Mouse (Mus musculus): ENCODE data around the gene Slc6a6.

- TF ChIP-seq MXI1 (IDR thresholded peaks at IDR 0.05; ENCODE audit: low read depth, low read length) (no peak), MEF2A (IDR thresholded peaks at IDR 0.05; ENCODE audit: borderline replicate concordance, low read depth, low read length) (no peak), CTCF (conservative IDR thresholded peaks at IDR 0.05 in 1 of 2, IDR thresholded peaks at IDR 0.05 in 1 of 2; ENCODE audit: low read depth in 2 of 2, low read length in 2 of 2) (no peak), NRF1 (IDR thresholded peaks at IDR 0.05; ENCODE audit: low read depth, low read length) (no peak), POLR2A (IDR thresholded peaks at IDR 0.05; ENCODE audit: low read depth, low read length) (no peak), EP300 (IDR thresholded peaks at IDR 0.05; ENCODE audit: low read length) (no peak), ZKSCAN1 (IDR thresholded peaks at IDR 0.05; ENCODE audit: borderline replicate concordance, low read depth, low read length) (no peak), POLR2AphosphoS2 (IDR thresholded peaks at IDR 0.05; ENCODE audit: low read depth, low read length) (no peak), MYC (IDR thresholded peaks at IDR 0.05; ENCODE audit: low read depth, low read length) (no peak), RCOR1 (conservative IDR thresholded peaks at IDR 0.05; ENCODE audit: low read depth, low read length) (no peak)
These were observed 95.4 kb downstream of the Slc6a6 start for GRCm38 (mm10) chr6:91779206-91779605.
